Mouse (Mus musculus) adrenal gland, postnatal 4 days (tissue): ENCODE data around the gene Rufy1. TPM values are rescaled to one million over a fixed set of nuclear protein-coding genes. Genes with fewer than 3 reads are reported as not detected.
"Not testable (repeated sequence)": the region's sequence is repeated elsewhere in the genome, so short reads cannot be mapped to it uniquely, and the experiment has no call there.

Experiments used
- DNase-seq, 2 experiments: peaks; one replicate each; pipeline ENCODE4 v3.0.0; 2021 to 2022; ENCODE audit warnings: low spot score in 2 of 2, mixed read lengths in 2 of 2
- long read RNA-seq, 2 experiments: library from polyadenylated mRNA; stranded (forward); transcript quantifications; one replicate each; pipeline ENCODE4 v2.0.0; 2021
- total RNA-seq, 2 experiments: library from RNA; stranded (reverse); gene quantifications; 2 replicates each; pipeline ENCODE4 v1.2.3; 2021

Rufy1 gene
- total RNA-seq = 10 to 100 TPM; 32.8 to 34.2 TPM
- long read RNA-seq, experiment 1, transcript Rufy1-201 (18 exons, 2,688 nt) = major isoform, 37 of 43 reads
- long read RNA-seq, experiment 1, partial matches to known transcripts = 2 of 43 reads
- long read RNA-seq, experiment 1, other reads (novel, unspliced or antisense) = 4 of 43 reads
- long read RNA-seq, experiment 2, transcript Rufy1-201 (18 exons, 2,688 nt) = major isoform, 93 of 106 reads
- long read RNA-seq, experiment 2, partial matches to known transcripts = 7 of 106 reads
- long read RNA-seq, experiment 2, other reads (novel, unspliced or antisense) = 6 of 106 reads

DNA sequence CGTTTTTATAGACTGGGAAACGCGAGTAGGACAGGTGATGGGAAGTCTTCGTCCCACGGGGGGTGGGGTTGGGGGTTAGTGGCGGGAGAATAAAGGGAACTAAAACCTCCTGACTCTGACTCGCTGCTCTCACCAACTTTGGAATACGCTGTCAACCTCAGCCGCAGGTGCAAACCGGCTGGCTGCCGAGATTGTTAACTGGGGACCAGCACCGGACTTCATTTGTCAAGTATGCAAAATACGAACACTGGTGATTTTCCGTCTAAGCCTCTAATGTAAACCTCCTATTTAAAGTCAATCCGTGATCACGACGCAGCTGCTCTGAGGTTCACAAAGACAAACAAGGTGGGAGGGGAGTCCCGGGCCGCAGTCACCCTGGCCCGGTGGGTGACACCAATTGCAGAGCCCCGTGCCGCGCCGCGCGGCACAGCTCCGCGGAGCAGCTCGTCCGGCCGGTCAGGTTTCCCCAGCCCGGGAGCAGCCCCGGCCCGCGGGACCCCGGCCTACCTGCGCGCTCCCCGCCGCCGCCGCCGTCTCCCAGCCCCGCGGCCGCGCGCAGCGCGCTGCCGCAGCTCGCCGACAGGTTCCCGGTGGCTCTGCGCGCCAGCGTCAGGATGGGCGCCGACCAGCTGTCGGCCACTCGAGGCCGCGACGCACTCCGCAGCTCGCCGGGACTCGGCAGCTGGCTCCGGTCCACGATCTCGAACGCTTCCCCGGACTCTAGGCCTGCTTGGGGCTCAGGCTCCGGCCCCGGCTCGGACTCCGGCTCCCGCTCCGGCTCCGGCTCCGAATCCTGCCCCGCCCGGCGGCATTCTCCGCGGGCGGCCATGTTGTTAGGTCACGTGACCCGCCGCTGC is at the start of gene Rufy1:
Gene Rufy1, minus strand, starts transcription at position 849 of the 857 bp plus-strand sequence.
- peak; percentile 60 to 69 for DNase-seq

DNA sequence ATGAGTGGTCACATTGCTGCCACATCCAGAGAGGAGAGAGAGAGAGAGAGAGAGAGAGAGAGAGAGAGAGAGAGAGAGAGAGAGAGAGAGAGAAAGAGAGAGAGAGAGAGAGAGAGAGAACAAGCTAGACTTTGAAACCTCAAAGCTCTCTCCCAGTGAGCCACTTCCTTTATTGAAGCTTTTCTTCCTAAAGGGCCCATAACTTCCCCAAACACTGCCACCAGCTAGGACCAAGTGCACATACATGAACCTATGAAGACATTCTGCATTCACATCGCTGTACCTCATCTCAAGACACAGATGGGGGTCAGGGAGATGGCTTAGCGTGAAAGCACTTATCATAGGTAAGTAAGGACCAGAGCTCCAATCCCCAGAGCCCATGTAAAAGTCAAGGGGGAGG is 47.1 kb upstream of the Rufy1 start:
- no peak for DNase-seq

DNA sequence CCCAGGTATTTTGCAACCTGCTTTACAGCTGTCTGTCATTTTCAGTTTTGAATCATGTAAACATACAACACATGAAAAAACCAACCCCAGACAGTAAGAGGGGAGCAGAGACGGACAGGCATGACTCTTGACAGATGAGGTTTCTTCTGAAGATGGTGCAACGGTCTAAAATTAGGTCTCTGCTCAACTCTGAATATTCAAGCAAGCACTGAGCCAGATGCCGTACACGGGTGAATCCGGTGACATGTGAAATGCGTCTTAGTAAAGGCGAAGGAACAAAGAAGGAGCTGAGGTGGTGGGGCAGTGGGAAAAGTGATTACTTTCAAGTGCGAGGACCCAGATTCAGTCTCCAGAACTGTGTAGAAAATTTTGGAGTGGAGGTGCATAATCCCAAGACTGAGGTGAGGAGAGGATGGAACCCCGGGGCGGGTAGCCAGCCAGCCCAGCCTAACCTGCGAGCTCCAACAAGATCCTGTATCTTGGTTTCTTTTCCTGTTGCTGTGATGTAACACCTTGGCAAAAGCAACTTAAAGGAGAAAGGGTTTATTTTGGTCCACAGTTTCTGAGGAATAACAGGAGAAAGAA is 46.7 kb upstream of the Rufy1 start:
- DNase-seq = no peak

DNA sequence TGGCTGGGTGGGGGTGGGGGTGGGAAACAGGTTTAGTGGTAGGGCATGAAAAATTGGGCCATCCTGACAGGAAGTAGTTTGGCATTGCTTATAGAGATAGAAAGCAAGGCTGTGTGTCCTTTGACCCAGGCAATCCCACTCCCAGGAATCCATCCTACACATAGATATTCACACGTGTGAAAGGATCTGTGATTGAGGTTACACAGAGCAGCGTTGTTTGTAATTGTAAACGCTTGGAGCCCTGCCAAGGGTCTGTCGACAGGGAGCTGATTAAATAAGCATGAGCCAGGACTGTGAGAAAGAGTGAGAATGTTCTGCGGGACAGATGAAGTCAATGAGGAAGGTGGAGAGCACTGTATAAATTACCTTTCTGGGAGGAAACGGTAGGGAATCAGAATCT is 46.0 kb upstream of the Rufy1 start:
- DNase-seq = no peak

DNA sequence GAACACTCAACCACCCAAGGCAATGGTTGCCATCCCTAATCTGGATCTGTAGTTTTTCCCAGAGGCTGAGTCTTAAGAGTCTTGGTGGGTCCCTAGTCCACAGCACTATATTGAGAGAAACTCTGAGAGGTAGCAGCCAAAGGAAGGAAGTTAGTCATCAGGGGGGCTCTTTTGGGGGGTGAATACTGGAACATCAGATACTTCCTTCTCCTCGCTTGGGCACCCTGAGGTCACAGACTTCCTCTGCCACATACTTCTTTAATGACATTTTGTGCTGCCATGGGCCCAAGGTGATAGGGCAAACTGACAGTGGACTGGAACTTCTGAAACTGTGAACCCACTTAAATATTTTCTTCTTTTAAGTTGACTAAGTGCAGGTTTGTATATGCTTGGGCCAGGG is 43.0 kb upstream of the Rufy1 start:
- no peak for DNase-seq

DNA sequence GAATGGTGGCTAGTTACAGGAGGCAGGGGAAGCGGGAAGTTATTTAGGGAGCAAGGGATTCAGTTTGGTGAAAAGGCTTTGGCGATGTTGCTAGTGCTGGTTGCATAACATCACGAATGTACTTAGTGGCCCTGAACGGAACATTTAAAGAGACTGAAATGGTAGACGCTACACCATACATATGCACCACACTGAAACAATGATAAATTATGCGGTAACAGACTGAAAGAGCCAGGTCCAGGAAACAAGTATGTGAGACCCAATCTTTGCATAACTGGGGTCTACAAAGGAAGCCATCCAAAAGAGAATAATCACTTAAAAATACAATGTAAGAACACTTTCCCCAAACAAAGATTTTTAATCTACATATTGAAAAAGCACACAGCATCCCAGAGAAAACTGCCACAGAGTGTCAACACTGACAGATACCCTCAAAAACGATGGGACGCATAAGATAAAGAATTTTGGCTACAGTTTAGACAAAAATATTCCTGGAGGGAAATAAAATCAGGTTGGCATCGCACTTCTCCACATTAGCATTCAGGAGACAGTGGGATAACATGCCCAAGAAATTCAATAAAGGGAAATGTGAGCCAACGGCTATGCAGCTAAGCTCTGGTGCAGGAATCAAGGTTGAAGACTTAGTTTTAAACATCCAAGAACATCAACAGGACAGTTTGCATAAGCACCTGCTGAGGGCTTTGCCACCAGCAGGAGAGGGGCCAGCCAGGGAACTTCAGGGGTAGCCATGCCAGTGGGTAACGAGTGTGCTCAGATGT is 41.4 kb upstream of the Rufy1 start:
- DNase-seq = no peak

DNA sequence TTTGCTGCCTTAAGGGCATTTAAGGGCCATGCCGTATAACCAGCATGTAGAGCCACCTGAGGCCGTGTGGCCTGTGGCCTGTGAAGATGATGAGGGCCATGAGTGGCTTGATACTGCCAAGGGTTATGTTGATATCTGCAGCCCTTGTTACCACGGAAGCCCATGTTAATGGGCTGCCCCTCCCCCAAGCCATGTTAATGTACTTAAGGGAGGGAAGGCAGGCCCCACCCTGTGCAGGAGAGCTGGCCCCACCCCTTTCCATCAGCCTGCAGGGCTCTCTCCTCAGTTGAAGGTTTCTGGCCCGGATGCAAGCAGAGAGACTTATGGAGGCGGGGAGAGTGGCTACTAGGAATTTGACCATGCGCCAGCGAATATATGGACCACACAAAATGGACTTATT is 30.6 kb upstream of the Rufy1 start:
- DNase-seq = no peak

DNA sequence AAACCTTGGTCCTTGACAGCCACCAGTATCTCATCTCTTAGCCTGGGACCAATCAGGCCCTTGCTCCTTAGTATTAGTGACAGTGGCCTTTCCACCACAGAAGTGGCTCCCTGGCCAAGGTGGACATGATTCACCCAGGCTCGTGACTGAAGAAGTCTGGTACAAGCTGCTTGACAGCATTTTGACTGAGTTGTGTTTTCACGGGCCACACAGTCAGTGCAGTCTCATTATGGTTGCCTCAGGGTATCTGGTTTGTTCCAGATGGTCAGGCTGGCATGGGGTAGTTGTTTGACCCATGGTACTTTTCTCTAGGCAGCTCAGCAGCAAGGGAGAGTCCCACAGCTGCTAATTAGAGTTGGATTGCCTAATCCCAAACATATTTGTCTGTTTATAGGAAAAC is 28.3 kb upstream of the Rufy1 start:
- no peak for DNase-seq

DNA sequence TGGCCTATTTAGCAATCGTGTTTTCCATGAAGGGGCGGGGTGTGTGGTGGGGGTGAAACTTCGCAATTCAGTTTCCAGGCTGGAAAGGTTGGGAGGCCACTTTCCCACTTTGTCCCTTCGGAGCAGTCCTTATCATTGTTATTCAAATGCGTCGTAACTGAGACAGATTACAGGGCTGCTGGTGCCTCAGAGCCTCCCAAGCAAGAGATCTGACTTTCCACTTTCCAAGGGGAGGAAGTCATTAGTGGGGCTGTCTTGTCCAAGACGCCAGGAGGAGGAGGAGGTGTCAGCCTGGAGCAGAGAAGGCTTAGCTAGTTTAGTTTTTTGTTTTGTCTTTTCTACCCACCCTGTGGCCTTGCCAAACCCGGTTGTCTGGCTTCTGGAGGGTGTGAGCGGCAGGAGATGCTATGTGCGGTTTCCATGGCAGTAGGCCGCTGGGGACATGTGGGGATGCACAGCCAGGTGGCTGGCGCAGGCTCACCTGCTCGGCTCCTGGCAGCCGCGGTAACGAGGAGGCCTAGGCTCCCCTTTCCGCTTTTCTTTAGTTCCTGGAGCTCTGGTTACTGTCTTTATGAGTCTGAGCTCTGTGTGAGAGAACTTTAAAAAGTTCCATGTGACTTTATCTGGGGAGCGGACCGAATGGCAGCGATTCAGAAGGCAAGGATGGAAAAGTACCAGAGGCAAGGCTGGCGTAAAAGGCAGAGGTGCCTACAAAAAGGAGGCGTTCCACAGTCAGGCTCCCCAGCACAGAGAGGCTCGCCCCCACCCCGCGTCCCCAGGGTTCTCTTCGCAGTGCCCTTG is 26.4 kb upstream of the Rufy1 start:
- DNase-seq = peak in 1 of 2 experiments; percentile 19

DNA sequence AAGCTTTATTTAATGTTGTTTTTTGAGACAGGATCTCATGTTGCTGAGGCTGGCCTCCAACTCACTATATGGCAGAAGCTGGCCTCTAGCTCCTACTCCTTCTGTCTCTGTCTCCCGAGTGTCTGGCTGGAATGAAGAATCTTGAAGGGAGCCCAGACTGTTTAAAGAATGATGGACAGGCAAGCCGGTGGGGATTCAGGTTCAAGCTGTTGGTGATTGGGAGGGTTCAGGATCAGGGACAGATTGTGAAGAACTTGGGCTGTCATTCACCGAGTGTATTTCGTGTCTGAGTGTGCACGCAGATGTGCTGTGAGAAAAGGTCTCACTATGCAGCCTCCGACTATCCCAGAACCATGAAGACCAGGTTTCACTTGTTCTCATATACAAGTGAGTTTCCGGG is 25.5 kb upstream of the Rufy1 start:
- no peak for DNase-seq

DNA sequence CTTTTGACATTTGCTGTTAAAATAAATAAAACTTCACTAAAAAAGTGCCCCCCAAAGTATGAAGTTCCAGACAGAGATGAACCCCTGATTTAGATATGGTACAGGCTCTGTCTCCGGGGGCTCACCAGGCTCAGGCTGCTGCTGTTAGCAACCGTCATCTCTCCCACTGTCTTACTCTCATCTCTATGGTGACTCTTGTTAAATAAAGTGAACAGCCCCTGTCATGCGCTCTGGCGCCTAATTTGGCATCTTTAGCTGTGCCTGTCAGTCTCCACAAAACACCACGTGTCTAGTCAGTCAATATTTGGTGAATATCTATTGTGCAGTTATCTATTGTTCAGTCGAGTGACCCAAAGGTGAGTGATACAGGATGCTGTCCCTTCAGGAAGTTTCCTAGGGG is 24.0 kb upstream of the Rufy1 start:
- no peak for DNase-seq

DNA sequence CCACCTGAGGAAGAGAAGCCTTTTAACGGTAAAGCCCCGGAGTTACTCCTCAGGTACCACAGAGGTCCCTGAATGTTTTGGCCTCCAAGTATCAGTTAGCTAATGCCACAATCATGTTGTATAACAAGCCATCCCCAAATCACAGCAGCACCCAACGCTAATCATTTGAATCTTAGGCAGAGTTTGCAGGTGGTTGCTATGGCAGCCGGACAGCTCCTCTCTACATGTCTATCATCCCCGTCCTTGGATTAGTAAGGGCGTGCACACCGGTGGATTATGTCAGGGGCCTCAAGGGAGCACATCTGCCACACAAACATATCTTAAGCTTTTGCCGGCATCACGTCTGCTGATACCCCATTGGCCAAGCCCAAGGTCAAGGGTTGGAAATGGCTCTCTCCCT is 19.3 kb upstream of the Rufy1 start:
- DNase-seq = no peak

DNA sequence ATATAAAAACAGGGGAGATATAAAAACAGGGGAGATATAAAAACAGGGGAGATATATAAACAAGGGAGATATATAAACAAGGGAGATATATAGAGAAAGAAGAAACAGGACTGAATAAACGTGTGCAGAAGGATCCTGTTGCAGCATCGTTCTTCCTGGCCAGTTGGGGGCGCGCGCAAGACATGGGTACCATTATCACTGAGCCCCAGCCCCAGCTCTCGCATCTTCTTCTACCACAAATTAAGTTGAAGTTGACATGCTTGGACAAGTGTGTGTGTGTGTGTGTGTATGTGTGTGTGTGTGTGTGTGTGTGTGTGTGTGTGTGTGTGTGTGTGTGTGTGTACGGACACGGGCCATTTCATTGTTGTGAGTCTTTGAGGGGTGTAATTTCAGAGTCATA is 17.2 kb upstream of the Rufy1 start:
- DNase-seq = not testable (repeated sequence)

DNA sequence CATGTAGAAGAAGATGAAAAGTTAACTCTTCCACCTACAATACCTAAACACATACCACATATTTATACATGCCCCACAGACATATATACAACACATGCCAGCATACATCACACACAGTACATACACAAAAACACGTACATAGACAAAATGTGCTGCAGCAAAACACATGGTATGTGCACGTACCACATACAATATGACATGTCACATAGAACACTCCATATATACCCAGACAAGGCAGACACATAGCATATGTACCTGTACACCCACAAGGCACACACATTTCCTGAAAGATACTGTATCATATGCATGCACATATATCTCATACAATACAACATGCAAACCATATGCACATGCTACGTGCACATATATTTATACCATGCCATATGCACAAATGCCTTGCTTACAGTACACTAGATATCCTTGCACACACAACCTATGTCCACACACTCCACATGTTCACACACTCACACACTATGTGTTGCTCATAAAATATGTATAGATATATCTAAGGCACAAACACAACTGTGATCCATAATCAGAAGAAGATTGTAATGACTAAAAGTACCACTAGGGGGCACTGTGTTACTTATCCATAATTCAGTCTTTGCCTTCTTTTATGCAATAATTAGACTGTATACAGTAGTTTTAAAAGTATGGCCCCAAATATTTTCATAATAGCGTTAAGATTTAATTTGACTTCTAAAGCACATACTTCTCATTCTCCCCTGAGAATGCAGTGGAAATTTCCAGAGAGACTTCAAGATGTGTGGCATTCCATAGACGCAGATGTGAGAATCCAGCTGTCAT is 12.5 kb upstream of the Rufy1 start:
- DNase-seq = no peak

DNA sequence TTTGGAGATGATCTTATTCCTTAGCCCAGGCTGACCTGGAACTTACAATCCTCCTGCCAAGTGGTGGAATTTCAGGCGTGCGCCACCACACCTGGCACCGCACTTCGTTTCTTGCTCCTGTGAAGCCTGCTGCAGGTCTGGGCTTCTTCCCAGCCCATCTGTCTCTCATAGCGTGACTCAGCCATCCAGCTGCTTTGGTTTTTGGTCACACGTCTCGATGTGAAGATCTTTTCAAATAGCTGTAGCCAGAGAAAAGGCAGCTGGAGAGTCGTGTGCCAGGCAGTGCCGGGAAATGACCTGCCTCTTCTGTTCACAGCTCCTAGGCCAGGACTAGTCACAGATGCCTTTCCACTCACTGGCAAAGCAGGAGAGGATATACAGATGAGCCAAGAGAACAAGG is 10.7 kb upstream of the Rufy1 start:
- no peak for DNase-seq

DNA sequence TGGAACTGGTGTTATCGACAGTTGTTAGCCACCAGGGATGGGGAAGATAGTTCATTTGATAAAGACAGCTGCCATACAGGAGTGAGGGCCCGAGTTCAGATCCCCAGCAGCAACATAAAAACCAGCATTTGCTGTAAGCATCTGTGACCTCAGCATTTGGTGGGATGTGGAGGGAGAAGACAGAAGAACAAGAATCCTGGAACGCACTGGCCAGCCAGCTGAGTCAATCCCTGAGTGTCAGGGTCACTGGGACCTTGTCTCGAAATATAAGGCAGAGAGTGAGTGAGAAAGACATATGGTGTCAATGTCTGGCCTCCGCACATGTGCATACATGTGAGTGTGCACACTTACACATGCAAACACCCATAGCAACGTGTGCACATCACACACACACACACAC is 9.8 kb upstream of the Rufy1 start:
- DNase-seq = no peak

DNA sequence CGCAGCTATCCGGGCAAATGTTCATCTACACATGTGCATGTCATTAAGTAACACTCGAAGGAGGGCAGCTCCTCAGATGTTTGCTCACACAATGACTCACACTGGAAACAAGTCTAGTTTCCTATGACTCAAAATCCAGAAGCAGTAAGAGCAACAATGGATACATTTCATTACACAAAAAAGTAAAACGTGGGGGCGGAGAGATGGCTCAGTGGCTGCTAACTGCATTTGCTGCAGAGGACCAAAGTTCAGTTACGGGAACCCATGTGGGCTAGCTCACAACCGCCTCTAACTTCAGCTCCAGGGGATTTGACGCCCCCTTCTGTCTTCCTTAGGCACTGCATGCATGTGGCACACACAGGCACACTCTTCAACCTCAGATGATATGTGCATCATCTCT is 8.9 kb upstream of the Rufy1 start:
- DNase-seq = no peak

DNA sequence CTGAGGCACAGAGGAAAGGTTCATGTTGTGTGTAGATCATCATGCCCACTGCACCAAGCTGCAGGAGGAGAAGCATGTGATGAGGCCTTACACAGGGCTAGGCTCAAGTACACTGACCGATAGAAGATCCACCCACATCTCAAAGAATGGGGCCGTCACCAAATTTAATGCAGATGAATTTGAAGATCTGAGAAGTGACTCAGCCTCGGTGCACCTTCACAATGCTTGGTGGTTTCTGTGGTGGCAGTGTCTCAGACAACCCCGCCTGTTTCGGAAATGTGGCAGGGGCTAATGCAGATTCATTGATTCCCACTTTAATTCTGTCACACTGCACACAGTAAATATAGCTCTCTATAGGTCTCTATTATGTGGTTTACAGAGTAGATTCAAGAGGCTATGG is 2.0 kb upstream of the Rufy1 start:
- no peak for DNase-seq

DNA sequence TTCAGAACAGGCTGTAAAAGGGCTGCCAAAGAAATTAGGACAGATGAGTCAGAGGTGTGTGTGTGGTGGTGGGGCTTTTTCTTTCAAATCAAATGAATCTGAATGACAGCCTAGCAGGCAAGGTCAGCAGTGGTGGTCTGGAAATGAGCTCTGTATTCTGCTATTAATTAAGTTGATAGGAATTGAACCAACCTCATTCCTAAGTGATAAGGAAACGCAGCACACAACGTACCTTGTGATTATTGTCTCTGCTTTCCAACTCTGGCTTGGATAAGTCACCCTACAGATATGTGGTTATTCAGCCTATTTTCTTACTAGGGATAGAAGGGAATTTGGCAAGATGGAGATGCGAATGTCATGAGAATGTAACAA is 1.1 kb upstream of the Rufy1 start:
- DNase-seq = no peak
